Mouse (Mus musculus) 416B (cell line): ENCODE measurements around the gene D630039A03Rik.

Experiments used
- DNase-seq: peaks from one replicate; pipeline ENCODE4 v3.0.0; 2011; ENCODE audit warnings: low read depth

The D630039A03Rik gene

GRCm38 (mm10) chr4:57927464-57928205 is 11.5 kb upstream of the D630039A03Rik start:
- peak; percentile 70 for DNase-seq

- no peak for DNase-seq
Observed at GRCm38 (mm10) chr4:57924556-57925071, 8.5 kb upstream of the D630039A03Rik start.

GRCm38 (mm10) chr4:57922171-57922570 is 6.1 kb upstream of the D630039A03Rik start:
- no peak for DNase-seq

GRCm38 (mm10) chr4:57920522-57920921 is 4.4 kb upstream of the D630039A03Rik start:
- no peak for DNase-seq

GRCm38 (mm10) chr4:57919494-57920423 is 3.7 kb upstream of the D630039A03Rik start:
- DNase-seq = no peak

GRCm38 (mm10) chr4:57916711-57917110 is 614 bp upstream of the D630039A03Rik start:
- DNase-seq = no peak

GRCm38 (mm10) chr4:57915216-57915965 is 706 bp downstream of the D630039A03Rik start:
- DNase-seq = no peak

- DNase-seq = no peak
Observed at GRCm38 (mm10) chr4:57914193-57915190, 1.6 kb downstream of the D630039A03Rik start.

- DNase-seq = no peak
Observed at GRCm38 (mm10) chr4:57913021-57913420, 3.1 kb downstream of the D630039A03Rik start.

- peak; percentile 38 for DNase-seq
Observed at GRCm38 (mm10) chr4:57908860-57909259, 7.2 kb downstream of the D630039A03Rik start.

GRCm38 (mm10) chr4:57906708-57907107 is 9.4 kb downstream of the D630039A03Rik start:
- no peak for DNase-seq

- DNase-seq = no peak
Observed at GRCm38 (mm10) chr4:57904638-57905037, 11.5 kb downstream of the D630039A03Rik start.

GRCm38 (mm10) chr4:57904211-57904610 is 11.9 kb downstream of the D630039A03Rik start:
- DNase-seq = peak; percentile 58

GRCm38 (mm10) chr4:57902619-57903018 is 13.5 kb downstream of the D630039A03Rik start:
- DNase-seq = peak; percentile 13

- DNase-seq = peak; percentile 51
Observed at GRCm38 (mm10) chr4:57901210-57901609, 14.9 kb downstream of the D630039A03Rik start.

- no peak for DNase-seq
Observed at GRCm38 (mm10) chr4:57896631-57897030, 19.5 kb downstream of the D630039A03Rik start.

GRCm38 (mm10) chr4:57895902-57896301 is 20.2 kb downstream of the D630039A03Rik start:
- no peak for DNase-seq

GRCm38 (mm10) chr4:57895140-57895539 is 21.0 kb downstream of the D630039A03Rik start:
- no peak for DNase-seq

GRCm38 (mm10) chr4:57892001-57892586 is 24.0 kb downstream of the D630039A03Rik start:
- DNase-seq = no peak

GRCm38 (mm10) chr4:57889773-57890172 is 26.3 kb downstream of the D630039A03Rik start:
- DNase-seq = no peak
